Mouse (Mus musculus) kidney, postnatal 10 days (tissue): ENCODE data around the gene G3bp2.
"Not testable (repeated sequence)": the region's sequence is repeated elsewhere in the genome, so short reads cannot be mapped to it uniquely, and the experiment has no call there.

Experiments
- DNase-seq: peaks from one replicate; pipeline ENCODE4 v3.0.0; 2021; ENCODE audit warnings: mixed read lengths

Gene G3bp2

DNA sequence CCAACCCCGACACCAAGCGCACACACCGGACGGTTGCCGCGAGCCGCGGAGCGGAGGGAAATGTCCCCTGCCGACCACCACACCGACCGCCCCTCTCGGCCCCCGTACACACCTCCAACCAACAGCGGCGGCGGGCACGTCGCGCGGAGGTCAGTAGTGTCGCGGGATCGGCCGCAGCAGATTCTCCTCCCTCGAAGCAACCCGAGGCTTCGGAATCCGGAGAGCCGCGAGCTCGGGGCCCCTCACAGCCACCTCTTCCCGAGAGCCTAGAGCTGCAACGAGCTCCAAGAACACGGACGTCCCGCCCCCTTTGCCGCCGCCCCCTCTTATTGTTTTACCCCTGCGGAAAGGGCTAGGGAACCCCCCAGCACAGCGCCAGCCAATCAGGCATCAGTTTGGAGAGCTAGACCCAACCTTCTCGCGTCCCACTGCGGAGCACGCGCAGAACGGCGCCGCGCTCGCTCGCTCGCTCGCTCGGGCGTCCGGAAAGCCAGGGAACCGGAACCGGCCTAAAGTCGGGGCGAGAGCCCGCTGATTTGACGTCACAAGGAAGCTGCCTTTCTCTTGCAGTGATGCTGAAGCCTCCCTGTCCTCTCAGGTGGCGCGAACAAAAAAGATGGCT is at the start of gene G3bp2:
Gene G3bp2, minus strand, starts transcription at position 303 of the 622 bp plus-strand sequence.
- peak; percentile 98 for DNase-seq

DNA sequence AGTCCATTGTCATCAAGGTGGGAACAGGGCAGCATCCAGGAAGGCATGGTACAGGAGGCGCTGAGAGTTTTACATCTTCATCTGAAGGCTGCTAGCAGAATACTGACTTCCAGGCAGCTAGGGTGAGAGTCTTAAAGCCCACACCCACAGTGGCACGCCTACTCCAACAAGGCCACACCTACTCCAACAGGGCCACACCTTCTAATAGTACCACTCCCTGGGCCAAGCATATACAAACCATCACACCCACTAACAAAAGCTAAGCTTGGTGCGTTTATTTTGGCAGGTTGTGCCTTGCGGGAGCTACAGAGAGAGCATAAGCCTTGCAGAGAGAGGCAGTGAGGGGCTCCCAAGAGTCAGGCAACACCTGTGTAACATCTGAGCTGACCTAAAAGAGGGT is 49.5 kb upstream of the G3bp2 start:
- DNase-seq: not testable (repeated sequence)

DNA sequence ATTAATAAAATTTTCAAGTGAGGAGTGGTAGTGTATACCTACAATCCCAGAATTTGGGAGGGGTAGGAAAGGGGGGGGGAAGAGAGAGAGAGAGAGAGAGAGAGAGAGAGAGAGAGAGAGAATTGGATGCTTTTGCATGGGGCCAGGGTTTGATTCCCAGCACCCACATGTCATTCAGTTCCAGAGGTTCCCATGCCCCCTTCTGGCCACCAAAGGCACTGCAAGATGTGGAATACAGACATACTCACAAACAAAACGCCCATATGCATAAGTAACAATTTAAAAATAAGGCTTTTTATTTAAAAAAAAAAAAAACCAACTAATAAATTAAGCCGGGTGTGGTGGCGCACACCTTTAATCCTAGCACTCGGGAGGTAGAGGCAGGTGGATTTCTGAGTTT is 48.6 kb upstream of the G3bp2 start:
- DNase-seq: no peak

DNA sequence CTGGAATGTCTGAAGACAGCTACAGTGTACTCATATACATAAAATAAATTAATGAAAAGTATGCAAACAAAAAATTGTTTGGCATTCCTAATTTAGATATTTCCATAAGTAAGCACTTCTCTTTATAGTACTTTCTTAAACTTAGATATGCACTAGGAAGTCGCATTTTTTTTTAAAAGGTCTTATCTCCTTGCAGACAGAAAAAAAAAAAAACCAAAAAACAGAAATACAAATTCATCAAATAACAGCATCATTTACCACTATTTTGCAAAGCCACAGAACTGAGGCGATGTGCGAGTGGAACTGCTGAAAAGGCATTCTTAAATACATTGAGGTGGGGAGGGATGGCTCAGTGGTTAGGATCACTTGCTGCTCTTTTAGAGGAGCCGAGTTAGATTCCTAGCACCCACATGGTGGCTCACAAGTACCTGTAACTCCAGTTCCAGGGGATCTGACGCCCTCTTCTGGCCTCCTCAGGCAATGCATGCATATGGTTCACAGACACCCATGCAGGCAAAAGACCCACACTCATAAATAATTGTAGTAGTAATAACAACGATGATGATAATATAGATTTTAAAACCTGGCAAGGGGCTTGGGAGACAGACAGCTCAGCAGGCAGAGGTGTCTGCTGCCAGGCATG is 46.6 kb upstream of the G3bp2 start:
- no peak for DNase-seq

DNA sequence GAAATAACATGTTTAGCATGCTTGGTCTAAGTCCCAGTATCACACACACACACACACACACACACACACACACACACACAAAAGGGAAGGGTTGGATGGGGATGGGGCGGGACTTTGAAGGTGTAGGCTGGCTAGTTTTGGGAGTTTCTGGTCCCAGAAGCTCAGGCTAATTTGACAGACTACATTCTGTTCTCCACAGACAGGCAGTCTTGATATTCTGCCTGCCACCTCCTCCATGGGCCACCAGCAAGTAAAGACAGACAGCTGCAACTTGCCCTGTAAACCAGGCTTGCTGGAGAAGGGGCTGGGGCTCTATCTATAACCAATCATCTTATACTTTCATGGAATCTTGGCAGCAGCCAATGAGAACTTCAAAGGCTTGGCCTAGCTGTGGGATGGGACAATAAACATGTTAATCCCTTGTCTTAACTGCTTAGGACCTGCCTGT is 45.8 kb upstream of the G3bp2 start:
- no peak for DNase-seq

DNA sequence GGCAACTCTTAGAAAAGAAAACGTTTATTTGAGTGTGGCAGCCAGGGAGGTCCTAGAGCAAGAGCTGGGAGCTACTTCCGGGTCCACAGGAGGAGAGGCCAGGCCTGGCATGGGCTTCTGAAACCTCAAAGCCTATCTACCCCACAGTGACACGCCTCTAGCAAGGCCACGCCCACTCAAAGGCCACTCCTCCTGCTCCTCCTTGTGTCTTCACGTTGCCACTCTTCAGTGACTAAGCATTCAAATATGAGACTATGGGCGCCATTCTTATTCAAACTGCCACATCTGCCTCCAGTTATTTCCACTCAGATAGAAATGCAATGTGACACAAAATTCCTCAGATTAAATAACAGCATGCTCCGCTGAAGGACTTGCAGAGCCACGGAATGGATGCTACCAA is 45.1 kb upstream of the G3bp2 start:
- peak; percentile 51 for DNase-seq

DNA sequence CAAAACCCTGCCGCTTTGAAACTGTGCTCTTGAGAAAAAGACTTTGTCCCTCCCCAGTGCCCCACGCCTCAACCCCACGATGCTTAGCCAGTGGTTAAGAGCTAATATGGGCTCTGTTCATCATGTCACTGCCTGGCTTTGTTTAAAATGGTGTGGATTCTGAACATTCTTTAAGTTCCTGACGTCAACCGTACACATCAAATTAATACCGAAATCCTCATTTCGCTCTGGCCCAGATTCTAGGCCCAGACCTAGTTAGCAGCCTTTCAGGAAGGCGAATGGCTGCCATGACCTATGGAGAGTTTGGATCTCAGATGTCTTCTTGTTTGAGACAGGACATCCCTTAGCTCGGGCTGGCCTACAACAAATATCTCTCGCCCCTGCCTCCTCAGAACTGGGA is 44.2 kb upstream of the G3bp2 start:
- DNase-seq: no peak

DNA sequence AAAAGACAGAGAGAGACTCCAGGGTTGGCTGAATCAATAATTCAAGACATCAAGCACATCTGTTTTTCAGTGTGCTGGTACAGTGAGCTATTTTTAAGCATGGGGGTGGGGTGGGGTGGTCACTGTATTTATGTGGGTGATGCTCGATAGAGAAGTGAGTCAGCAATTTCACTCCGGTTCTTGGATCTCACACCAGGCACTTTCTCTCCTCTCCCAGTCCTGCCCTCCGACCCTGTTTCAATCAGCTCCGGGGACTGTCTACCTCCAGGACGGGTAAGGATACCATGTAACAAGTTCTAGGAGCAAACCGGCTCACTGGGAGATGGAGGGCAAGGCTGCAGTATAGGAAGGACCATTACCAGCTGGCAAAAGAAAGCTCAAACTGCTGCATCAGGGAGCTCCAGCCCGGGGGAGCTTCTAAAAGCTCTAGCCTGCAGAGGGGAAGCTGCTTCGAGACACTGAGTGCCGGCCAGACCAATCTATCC is 43.7 kb upstream of the G3bp2 start:
- DNase-seq: no peak

DNA sequence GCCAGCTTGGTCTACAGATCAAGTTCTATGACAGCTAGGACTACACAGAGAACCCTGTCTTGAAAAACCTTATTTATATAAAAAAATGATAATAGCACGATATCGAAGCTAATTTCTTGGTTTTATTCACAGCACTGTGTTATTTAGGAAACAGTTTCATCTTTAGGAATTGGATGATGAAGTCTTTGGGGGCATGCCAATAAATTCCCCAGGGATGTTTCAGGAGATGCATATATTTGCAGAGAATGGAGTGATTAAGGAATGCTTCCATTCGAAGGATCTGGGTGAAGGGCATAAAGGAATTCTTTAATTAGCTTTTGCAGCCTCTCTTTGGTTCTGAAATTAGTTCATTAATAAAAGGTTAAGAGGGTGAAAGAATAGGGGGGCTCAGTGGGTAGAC is 41.9 kb upstream of the G3bp2 start:
- DNase-seq: no peak

DNA sequence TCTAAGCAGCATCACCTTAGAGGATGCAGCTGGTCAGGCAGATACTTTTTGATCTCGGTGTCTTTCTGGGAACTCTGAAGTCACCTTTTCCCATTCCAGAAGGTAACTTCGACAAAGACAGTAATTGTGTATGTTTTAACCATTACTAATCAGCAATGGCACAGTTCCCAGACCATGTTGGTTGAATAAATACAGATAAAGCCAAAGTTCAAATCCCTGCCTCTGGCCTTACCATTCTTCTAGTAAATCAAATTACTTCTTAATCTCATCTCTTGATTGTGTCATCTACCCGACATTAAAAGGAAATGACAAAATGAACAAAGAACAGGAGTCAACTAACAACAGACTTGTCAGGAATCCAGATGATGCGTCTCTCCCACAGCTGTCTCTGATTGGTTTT is 38.1 kb upstream of the G3bp2 start:
- no peak for DNase-seq

DNA sequence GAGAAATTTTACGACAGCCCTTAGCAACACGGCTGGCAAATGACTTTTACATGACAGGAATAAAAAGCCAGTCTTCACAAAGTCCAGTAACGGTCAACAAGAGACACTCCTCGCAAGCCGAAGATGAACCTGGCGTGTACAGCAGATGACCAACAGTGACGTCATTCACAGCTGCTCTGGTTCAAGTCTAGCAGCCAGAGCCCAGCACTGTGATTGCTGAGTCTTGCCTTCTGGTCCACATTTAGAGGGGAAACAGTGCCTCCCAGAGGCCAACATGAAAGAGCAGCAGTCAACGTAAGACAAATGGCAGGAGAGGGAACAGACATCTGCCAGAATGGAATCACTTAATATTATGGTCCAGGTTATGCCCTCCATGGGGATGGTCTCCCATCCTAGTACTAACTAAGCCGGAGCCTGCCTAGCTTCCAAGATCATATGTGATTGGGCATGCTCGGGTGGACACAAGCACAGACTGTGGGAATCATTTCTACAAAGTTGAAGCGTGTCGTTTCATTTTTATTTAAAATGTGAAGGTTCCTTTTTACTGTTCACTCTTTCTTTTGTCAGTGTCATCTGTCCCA is 34.4 kb upstream of the G3bp2 start:
- peak; percentile 75 for DNase-seq

DNA sequence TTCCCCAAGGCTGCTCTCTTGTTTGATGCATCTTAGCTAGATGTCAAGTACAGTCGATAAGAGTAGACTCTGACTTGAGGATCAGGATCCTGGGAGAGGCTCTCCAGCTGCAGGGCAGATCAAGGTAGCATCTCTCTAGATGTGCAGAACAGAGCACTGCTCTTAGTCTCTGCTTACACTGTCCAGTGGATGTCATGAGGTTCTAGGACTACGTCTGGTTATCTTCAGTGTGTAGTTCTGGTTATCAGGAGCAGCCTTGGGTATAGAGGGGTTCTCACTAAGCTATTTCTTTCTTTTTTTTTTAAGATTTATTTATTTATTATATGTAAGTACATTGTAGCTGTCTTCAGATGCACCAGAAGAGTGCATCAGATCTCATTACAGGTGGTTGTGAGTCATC is 31.4 kb upstream of the G3bp2 start:
- no peak for DNase-seq

DNA sequence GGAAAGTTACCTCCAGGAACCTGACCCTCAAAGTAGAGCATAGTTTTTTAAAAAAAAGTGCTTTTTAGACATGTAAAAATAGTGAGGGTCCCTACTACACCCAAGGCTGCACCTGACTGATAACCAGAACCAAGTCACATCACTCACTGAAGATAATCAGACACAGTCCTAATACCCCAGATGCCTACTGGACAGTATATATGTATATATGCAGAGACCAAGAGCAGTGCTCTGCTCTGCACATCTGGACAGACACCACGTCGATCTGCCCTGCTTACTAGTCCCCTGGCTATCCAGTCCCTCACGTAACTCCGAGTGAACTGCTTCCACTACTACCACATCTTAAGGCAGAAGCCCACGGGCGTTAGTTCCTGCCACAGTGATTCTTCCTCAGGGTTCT is 30.7 kb upstream of the G3bp2 start:
- no peak for DNase-seq

DNA sequence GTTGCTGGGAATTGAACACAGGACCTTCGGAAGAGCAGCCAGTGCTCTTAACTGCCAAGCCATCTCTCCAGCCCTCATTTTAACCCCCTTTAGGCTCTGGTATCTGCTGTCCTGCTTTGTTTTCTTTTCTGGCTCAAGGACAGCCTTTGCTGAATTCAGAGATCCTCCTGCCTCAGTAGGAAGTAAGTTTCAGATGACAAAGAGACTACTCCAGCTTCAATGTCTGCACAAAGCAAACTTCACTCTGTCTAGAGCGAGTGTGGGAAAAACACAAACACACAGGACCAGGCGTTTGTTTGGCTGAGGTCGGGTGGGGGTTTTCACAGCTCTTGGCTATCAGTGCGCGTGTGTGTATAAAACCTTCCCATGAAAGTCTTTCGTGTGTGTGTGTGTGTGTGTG is 30.0 kb upstream of the G3bp2 start:
- DNase-seq: no peak

DNA sequence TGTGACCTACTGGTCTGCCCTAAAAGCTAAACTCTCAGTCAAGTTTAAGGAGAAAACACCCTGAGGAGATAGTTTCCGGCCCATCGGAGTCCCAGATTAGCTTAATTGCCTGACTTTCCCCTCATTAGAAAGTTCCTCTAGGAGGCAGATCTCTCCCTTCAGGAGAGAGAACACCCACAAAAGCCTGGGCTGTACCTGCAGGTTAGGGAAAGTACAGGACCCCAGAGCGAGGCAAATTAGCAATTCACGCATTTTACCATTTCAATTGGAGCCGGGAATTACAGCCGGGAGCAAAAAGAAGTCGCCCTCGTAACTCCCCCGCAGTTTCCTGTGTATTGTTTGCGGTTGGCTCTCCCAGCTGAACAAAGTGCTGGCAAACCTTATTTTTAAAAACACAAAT is 29.1 kb upstream of the G3bp2 start:
- no peak for DNase-seq

DNA sequence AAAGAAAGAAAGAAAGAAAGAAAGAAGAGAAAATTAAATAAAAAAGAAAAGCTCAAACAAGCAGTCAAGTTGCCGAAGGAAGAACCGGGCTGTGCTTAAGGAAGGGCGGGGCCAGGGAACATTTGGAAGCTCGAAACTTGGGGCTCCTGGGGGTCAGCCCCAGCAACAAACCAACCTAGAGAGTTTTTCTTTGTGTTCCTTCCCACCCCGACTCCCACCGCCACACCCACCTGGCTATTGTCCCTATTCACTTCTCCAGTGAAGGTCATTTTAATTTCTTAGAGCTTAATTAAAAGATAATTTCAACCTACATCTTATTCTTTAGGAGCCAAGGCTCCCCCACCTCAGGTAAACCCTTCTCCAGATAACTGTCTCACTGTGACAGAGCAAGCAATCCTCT is 28.7 kb upstream of the G3bp2 start:
- DNase-seq: no peak

DNA sequence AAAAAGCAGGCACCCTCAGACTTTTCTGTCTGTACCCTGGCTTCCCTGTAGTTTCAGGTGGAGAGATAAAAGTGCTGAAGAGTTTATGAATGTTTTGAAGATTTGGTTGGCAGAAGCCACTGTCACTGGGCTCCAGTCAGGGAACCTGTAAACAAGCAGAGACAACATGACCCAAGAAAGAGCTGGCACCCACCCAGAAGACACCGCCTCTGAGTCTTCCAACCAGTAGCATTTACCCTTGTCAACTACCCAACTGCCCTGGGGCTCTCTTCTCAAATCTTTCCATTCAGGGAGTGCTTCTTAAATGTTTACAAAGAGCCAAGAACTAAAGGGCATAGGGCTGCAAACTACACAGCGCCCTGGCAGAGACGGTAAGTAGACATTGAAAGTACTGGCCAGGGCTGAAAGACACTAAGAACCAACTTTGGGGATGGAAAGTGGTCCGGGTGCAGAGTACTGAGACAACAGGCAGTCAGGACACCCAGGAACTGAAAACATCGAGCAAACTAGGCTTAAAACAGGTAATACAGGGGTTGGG is 27.4 kb upstream of the G3bp2 start:
- DNase-seq: no peak

DNA sequence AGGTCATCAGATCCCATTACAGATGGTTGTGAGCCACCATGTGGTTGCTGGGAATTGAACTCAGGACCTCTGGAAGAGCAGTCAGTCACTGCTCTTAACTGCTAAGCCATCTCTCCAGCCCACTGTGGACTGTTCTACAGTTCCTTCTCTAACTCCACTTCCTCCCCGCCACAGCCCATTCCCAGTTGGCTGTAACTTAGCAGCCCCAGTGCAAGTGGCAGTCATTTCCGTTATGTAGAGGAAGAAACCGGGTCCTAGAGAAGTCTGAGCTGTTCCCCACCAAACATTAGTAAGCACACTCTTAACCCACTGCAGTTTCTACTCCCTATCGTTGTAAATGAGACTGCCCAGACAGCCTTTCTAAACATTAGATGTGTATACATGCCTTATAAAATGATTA is 23.8 kb upstream of the G3bp2 start:
- no peak for DNase-seq

DNA sequence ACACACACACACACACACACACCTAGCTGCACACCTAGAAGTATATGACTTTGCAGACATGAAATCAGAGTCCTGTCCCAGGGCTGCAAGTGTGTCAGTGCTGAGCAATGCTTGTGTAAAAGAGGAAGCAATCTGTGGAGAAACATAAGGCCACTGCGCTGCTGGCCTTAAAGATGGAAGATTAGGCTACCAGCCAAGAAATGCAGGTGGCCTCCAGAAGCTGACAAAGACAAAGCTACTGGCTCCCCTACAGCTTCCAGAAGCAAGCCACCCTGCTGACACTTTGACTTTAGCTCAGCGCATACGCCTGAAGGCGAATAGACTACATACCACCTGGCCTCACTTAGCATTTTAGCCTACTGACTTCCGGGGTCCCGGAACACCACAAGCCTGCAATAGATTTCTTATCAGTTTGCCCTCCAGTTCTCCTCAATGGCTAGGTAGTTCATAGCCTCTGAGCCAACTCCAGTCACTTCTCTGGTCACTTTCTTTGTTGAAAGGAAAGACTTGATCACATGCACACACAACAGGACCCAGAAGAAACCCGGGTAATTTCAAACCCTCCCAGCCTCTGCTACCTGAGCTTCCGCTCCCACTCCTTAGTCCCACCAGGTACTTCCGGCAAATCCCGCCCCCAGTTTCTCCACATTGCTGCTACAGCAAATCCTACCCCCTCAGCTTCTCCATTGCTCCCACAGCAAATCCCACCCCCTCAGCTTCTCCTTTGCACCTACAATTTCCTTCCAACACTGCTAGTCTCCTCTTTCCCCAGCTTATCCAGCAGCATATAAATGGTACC is 23.0 kb upstream of the G3bp2 start:
- DNase-seq: peak; percentile 28

DNA sequence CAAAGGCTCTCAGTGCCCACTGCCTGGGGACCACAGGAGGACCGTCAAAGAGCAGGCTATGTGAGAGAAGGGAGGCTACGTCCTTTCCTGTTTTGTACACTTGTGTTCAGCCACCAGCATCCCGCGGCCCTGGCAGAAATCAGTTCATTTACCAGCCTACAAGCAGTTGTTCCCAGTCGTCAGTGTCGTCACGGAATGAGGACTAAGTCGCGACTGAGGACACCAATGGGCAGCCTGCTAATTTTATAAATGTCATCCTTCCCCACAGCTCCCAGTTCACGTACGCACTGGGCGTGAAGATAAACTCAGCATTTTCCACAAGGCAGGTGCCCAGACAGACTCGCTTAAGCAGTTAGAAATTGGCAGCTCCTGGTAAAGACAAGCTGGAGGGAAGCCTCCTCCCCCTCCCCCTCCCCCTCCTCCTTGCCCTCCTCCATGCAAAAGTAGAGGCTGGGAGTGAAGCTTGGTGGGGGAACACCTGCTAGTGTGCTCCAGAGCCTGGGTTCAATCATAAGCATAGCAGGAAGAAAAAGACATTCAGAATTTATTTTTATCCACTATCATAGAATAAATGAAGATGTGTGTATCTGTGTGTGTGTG is 20.4 kb upstream of the G3bp2 start:
- no peak for DNase-seq

DNA sequence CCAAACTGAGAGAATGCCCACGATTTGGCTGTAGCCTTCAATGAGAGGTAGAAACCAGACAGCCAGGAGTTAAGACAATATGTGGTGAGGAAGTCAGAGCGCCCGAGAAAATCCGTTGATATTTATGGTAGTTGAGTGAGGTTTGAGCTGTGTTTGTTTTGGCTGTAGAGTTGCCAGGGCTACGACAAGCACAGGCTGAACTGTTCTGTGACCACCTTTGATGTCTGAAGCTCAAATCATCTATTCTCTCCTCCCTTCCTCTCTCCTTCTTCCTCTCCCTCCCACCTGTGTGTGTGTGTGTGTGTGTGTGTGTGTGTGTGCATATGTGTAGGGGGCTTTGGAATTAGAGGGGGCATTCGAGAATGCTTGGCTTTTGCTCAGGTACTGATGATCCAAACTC is 19.5 kb upstream of the G3bp2 start:
- DNase-seq: peak; percentile 19

DNA sequence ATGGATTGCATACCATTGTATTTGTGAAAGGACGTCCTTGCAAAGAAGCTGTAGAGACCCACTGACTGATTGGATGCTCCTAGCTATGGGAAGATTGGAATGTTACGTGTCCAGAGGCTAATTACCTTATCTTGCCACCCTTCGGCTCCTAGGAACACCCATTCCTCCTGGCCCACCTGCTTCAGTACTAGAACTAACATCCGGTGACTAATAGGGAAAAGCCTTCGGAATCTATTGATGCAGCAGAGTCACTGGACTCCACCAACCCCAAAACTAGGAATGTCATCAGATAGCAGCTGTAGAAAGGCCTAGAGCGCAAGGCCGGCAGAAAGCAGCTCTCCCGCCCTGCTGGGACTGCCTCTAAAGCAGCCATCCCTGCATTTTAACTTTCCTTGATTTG is 18.1 kb upstream of the G3bp2 start:
- DNase-seq: no peak
